Mouse (Mus musculus): ENCODE data around the gene Lhcgr.
"Not testable (repeated sequence)": the region's sequence is repeated elsewhere in the genome, so short reads cannot be mapped to it uniquely, and the experiment has no call there.

Lhcgr gene

DNA sequence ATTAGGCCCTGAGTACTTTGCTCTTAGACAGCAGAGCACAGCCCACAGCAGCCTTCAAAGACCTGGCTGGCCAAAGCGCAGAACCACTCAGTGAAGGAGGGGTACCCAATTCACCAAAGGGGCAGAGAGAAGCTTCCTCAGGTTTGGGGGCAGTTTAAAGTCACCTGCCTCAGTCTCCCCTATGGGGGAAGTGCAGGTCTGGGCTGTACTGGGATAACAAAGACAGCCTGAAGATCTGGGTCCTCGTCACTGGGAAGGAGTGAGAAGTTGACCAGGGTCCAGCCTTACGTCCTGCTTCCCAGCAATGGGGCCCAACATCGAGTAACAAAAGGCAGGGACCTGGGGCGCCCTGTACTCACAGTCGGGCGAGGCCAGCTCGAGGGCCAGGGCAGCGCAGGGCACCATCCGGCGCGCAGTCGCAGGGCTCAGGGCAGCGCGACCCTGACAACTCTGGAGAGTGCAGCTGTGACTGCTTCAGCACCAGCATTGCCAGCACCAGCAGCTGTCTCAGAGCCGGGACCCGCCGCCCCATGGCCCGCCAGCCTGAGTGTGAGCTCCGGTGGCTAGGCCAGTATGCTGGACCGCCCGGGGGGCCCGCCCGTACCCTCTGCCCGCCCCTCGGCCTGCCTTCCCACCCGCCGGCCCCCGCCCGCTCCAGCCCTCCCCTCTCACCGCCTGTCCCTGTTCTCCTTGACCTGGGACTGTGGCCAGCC lies at the start of gene Lhcgr:
TSS of gene Lhcgr (minus strand) at position 551 of the 713 bp plus-strand sequence.
- no peak for DNase-seq (ENCODE audit: low spot score)

GRCm38 (mm10) chr17:88817601-88818000 lies 25.8 kb upstream of the Lhcgr start:
- peak; percentile 2 for DNase-seq (ENCODE audit: low spot score)

- not testable (repeated sequence) for DNase-seq (ENCODE audit: low spot score)
These were observed 21.2 kb upstream of the Lhcgr start for GRCm38 (mm10) chr17:88812943-88813342.

DNA sequence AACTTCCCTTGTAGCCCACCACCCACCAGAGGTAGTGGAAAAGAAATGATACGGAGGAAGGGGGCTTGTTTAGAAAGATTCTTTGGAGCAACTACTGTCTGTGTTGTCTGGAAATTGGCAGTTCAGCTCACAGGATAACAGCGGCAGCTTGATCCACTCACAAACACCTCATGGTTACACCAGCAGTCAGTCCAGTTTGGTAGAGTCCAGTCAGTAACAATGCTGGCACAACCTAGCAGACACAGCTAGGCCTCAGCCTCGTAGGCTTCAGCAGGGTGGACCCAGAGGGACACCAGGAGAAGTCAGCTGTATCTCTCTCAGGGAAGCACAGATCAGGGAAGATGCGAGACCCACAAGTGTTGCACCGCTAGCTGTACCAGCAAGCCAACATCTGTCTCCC lies 19.0 kb upstream of the Lhcgr start:
- no peak for DNase-seq (ENCODE audit: low spot score)

DNA sequence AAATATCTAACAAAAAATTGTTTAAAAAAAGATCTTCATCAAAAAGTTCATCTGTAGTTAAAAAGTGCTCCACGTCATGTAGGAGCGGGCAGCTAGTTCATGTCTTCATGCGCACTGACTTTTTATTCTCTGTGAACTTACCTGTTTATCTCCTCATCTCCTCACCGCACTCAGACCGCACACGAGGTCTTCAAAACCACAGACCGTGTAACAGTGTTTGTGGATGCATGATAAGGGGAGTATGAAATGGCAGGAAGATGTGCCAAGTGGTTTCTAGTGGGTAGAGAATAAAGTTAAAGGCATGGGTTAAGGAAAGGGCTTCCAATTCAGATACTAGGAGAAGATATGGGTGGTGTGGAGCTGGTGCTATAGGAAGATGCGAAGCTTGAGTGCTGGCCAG lies 14.6 kb upstream of the Lhcgr start:
- DNase-seq (ENCODE audit: low spot score), result no peak

- no peak for DNase-seq (ENCODE audit: low spot score)
These were observed 11.7 kb upstream of the Lhcgr start for GRCm38 (mm10) chr17:88803441-88803840.

- DNase-seq (ENCODE audit: low spot score), result no peak
These were observed 1.1 kb downstream of the Lhcgr start for GRCm38 (mm10) chr17:88790680-88791079.

- DNase-seq (ENCODE audit: low spot score), result no peak
These were observed 3.4 kb downstream of the Lhcgr start for GRCm38 (mm10) chr17:88788392-88788791.

DNA sequence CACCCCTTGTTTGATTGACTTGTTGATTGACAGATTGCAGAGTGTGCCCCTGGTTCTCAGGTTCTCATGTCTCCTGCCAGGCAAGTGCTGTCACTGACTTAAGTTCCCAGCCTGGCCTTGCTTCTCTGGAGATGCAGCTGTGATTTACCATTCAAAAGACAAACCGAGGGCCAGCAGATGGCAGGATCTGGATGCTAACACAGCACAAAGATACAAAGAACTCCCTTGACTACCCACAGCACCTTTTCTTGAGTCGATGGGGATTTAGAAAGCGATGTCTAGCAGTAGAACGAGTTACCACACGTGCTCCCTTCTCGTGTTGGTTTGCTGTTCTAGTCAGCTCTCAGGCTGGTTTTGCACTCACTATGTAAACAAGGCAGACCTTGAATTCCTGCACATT lies 4.9 kb downstream of the Lhcgr start:
- no peak for DNase-seq (ENCODE audit: low spot score)

DNA sequence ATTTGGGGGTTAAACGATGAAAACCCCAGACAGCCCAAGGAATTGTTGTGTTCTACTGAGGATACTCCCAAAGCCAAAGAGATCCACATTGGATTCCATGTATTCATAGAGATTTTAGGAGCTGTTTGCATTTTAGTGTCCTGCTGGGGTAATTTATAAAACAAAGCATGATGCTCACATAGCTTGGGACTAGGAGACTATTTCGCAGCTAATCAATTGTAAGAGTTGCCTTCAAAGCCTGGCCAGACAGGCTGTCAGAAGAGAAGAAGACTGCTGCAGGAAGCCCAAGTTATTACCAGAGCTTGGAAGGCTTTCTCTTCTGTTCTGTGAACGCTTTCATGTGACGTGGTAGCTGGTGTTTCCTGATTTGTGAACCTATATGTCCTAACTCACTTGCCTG lies 5.4 kb downstream of the Lhcgr start:
- no peak for DNase-seq (ENCODE audit: low spot score)

DNA sequence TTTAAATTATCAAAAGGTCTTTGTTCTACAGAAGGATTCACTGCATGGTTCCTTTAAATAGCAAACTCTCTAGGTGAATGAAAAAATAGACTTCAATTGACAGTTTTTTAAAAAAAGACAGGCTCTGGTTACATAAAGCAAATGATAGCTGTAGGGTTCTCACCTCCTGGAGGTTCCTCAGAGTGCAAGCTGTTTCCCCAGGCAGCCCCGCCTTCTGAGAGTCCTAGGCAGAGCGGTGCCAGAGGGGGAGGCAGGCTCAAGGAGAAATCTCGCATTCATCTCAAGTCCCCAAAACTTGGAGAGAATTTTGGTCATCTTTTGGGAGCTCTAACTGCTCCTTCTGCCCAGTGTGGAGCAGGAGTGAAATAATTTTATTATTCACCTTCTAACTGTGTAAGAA lies 12.6 kb downstream of the Lhcgr start:
- no peak for DNase-seq (ENCODE audit: low spot score)

GRCm38 (mm10) chr17:88774103-88774526 lies 17.7 kb downstream of the Lhcgr start:
- no peak for DNase-seq (ENCODE audit: low spot score)

GRCm38 (mm10) chr17:88770081-88770480 lies 21.7 kb downstream of the Lhcgr start:
- no peak for DNase-seq (ENCODE audit: low spot score)

GRCm38 (mm10) chr17:88769283-88769859 lies 22.4 kb downstream of the Lhcgr start:
- no peak for DNase-seq (ENCODE audit: low spot score)

DNA sequence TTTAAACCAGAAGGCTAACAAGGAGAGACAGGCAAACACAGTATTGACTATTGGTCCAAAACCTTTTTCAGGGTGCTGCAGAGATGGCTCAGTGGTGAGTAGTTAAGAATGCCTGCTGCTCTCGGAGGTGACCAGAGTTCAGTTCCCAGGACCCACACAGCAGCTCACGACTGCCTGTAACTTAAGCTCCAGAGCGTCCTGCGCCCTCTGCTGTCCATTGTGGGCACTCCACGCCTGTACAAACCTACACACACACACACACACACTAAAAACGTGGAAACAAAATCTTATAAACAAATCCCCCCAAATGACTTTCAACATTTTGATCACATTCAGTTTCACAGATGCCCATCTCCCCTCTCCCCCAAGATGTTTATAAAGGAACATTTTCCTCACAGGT lies 24.9 kb downstream of the Lhcgr start:
- no peak for DNase-seq (ENCODE audit: low spot score)

- DNase-seq (ENCODE audit: low spot score), result no peak
These were observed 27.7 kb downstream of the Lhcgr start for GRCm38 (mm10) chr17:88764136-88764485.

GRCm38 (mm10) chr17:88763396-88764135 lies 28.2 kb downstream of the Lhcgr start:
- no peak for DNase-seq (ENCODE audit: low spot score)

DNA sequence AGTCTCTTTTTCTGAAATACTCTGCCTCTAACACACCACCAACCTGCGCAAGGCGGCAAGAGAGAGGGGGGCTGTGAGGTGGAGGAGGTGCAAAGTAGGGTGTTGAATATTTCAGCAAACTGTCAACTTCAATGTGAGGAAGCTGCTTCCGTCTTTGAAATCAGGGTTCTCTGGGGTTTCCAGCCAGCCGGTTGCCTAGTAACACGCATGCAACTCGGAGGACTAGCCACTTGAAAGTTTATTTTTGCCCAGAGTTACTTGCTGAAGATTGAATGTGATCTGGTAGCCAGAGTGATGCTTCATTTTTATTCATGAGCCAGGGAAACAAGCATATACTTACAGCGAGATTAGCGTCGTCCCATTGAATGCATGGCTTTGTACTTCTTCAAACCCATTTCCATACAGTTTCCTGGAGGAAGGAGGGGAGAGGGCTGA lies 33.8 kb downstream of the Lhcgr start:
- DNase-seq (ENCODE audit: low spot score), result no peak

DNA sequence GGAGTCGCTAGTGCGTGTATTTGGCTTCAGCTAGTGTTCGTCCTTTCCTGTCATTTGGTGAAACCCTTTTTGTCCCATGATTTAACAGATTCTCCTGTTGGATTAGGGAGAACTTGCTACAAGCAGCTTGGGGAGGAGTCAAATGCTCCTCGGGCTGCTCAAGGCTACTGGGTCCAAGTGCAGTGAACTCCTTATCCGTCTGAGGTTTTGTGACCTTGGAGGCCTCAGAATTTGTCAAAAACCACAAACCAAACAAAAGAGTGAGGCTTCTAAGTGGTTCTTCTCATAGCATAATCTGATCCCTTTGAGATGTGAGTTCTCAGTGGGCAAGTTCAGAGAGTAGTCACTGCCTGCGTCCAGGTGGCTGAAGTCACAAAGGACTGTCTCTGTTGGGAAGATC lies 36.0 kb downstream of the Lhcgr start:
- no peak for DNase-seq (ENCODE audit: low spot score)

GRCm38 (mm10) chr17:88753472-88753857 lies 38.3 kb downstream of the Lhcgr start:
- DNase-seq (ENCODE audit: low spot score), result no peak

DNA sequence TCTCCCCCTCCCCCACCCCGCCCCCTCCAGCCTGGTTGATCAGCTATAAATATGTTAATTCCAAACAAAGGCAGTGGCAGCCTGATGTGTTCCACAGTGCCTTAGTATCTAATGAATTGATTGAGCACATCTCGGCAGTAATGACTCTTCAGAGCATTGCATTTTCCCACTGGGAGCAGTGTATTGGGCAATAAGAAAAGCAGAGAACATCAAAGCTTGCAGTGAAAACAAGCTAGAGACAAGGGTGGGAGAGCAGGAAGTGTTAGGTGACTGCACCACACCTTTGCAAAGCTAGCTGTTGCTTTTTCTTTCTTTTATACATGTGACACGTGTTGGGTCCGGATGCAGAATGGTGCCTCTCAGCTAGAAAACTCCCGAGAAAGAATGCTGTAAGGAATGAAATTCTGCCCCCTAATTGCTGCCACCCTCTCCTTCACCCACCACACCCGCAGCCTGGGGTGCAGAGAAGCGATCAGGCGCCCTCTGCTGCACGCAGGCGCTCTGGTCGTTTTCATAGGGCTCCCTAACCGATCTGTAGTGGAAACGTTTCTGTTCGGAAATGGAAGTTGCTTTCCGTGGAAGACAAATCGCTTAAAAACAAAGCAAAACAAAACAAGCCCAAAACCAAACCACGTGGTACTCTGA lies 38.8 kb downstream of the Lhcgr start:
- no peak for DNase-seq (ENCODE audit: low spot score)

DNA sequence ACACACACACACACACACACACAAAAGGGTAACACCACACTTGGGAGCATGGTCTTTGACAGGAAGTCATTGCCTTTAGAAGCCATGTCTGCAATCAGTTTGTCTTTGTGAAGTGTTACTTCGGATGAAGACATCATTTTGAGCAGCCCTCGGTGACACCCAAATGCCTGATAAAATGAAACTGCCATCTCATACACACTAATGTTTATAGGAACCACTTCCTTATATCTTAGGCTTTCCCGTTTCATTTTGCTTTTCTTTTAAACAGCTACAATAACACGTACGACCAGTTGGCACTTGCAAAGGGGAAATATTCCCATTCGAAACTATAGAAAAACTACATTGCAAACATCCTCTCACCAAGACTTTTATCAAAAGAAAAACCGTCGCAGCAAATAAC lies 42.1 kb downstream of the Lhcgr start:
- no peak for DNase-seq (ENCODE audit: low spot score)

GRCm38 (mm10) chr17:88706231-88706649 lies 85.5 kb downstream of the Lhcgr start:
- DNase-seq (ENCODE audit: low spot score), result no peak

Measured in layer of hippocampus, adult 9-10 months (tissue).